Mouse (Mus musculus): ENCODE measurements at regions not wholly inside any gene's neighbourhood (a gene's known extent, or its start where the extent isn't known, plus 50 kb on each side); places are given as distances from the start of the nearest gene placed in this dataset.

GRCm38 (mm10) chrX:162255873-162256272, 96.3 kb upstream of the Nhs start:
- DNase-seq (ENCODE audit: low read depth, low spot score), result no peak

- 60% methylated on average over 3 of the region's 3 CpGs for WGBS
- DNase-seq (ENCODE audit: low read depth, low spot score), result no peak
Measured at GRCm38 (mm10) chrX:162241291-162241690, 81.8 kb upstream of the Nhs start.

GRCm38 (mm10) chrX:162235552-162235951, 76.0 kb upstream of the Nhs start:
- 32% methylated on average over 5 of the region's 5 CpGs for WGBS
- DNase-seq (ENCODE audit: low read depth, low spot score), result no peak

- no peak for DNase-seq (ENCODE audit: low read depth, low spot score)
- WGBS, result 39% methylated on average over 2 of the region's 2 CpGs
Measured at GRCm38 (mm10) chrX:162210848-162211247, 51.3 kb upstream of the Nhs start.

Data from large intestine, adult 2 months (tissue).